Mouse (Mus musculus): Measurements from ENCODE around the gene Ap1g1. TPM values are rescaled to one million over a fixed set of nuclear protein-coding genes. Genes with fewer than 3 reads are reported as not detected.

Gene Ap1g1
- total RNA-seq, 1 experiment from 2014 or later = 62.0 TPM

- ATAC-seq (replicated peaks in 1 of 2; ENCODE audit: insufficient read depth in 1 of 2, low FRiP score in 2 of 2, low TSS enrichment in 1 of 2, low read depth in 1 of 2, poor library complexity in 2 of 2, severe bottlenecking in 2 of 2) = no peak
Measured at GRCm38 (mm10) chr8:109890794-109891585, 112.6 kb downstream of the Ap1g1 start.

GRCm38 (mm10) chr8:109894636-109895035, 116.3 kb downstream of the Ap1g1 start:
- no peak for ATAC-seq (replicated peaks in 1 of 2; ENCODE audit: insufficient read depth in 1 of 2, low FRiP score in 2 of 2, low TSS enrichment in 1 of 2, low read depth in 1 of 2, poor library complexity in 2 of 2, severe bottlenecking in 2 of 2)

DNA sequence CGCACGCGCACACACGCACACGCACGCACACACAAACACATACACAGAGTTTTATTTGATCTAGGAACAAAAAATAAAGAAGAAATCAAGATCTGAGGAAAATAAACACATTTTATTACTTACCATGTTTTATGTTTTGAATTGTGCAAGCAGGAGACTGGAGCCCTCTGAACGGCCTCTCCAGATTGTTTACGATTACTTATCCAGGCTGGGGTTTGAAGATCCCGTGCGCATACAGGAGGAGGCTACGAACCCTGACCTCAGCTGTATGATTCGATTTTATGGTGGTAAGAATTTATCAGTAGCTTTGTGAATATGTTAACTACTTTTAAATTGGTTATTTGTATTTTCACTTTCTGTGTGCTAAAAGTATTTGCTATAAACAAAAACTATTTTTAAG, 117.0 kb downstream of the Ap1g1 start:
- no peak for ATAC-seq (replicated peaks in 1 of 2; ENCODE audit: insufficient read depth in 1 of 2, low FRiP score in 2 of 2, low TSS enrichment in 1 of 2, low read depth in 1 of 2, poor library complexity in 2 of 2, severe bottlenecking in 2 of 2)

DNA sequence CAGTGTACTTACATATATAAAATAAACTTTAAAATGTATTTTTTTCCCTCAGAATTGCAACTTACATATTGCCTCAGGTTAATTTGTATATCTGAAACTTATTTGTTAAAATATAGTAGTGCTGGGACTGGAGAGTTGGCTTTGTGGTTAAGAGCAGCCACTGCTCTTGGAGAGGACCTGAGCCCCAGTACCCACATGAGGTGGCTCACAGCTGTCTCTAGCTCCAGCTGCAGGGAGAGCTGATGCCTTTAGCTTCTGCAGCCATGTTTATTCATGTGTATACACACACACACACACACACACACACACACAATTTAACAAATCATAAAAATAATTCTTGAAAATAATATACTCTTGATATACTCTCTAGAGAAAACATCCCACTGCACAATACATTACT, 124.0 kb downstream of the Ap1g1 start:
- ATAC-seq (replicated peaks in 1 of 2; ENCODE audit: insufficient read depth in 1 of 2, low FRiP score in 2 of 2, low TSS enrichment in 1 of 2, low read depth in 1 of 2, poor library complexity in 2 of 2, severe bottlenecking in 2 of 2) = no peak

DNA sequence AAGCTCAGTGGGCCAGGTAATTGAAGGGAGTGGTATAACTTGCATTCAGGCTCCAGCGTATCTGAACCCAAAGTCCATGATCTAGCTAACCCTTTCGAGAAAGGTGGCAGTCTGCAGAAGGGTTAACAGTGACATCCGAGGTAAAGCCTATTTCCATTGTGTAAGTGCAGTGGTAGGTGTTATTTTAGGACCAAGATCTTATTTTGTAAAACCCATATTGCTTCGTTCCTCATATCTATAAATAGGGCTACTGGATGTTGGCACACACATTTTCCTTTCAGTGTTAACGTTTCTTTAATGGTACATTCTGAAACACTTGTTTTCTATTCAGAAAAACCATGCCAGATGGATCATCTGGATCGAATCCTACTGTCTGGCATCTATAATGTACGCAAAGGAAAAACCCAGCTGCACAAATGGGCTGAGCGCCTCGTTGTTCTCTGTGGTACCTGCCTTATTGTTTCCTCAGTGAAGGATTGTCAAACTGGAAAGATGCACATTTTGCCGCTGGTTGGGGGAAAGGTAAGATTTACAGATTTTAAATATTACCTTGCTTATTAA, 125.6 kb downstream of the Ap1g1 start:
- ATAC-seq (replicated peaks in 1 of 2; ENCODE audit: insufficient read depth in 1 of 2, low FRiP score in 2 of 2, low TSS enrichment in 1 of 2, low read depth in 1 of 2, poor library complexity in 2 of 2, severe bottlenecking in 2 of 2) = no peak

GRCm38 (mm10) chr8:109904928-109905668, 126.7 kb downstream of the Ap1g1 start:
- no peak for ATAC-seq (replicated peaks in 1 of 2; ENCODE audit: insufficient read depth in 1 of 2, low FRiP score in 2 of 2, low TSS enrichment in 1 of 2, low read depth in 1 of 2, poor library complexity in 2 of 2, severe bottlenecking in 2 of 2)

GRCm38 (mm10) chr8:109906907-109907306, 128.6 kb downstream of the Ap1g1 start:
- no peak for ATAC-seq (replicated peaks in 1 of 2; ENCODE audit: insufficient read depth in 1 of 2, low FRiP score in 2 of 2, low TSS enrichment in 1 of 2, low read depth in 1 of 2, poor library complexity in 2 of 2, severe bottlenecking in 2 of 2)

DNA sequence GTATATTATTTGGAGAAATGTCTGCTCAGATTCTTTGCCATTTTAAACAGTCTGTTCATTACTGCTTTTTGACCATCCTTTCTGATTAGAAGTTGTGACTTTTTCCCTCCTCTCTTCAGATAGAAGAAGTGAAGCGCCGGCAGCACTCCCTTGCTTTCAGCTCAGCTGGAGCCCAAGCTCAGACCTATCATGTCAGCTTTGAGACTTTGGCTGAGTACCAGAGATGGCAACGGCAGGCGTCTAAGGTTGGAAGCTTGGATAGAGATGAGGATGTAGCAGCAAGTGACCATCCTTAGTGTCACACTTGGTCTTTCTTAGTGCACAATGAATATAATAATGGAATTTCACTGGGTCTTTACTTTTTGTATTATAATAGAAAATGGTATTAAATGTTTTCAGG, 129.0 kb downstream of the Ap1g1 start:
- no peak for ATAC-seq (replicated peaks in 1 of 2; ENCODE audit: insufficient read depth in 1 of 2, low FRiP score in 2 of 2, low TSS enrichment in 1 of 2, low read depth in 1 of 2, poor library complexity in 2 of 2, severe bottlenecking in 2 of 2)

Other genes starting within 250 kb of the Ap1g1 start
- 53.2 and 58.5 TPM in 2 replicates for gene Dhx38, start 212.7 kb upstream of the Ap1g1 start, total RNA-seq (2017)
- 9.6 and 14.2 TPM in 2 replicates for gene Txnl4b, start 212.7 kb upstream of the Ap1g1 start, total RNA-seq (2017)
- gene Hp, start 199.4 kb upstream of the Ap1g1 start, total RNA-seq (2017) = 26.8 and 110 TPM in 2 replicates
- 17.4 and 17.6 TPM in 2 replicates for gene Dhodh, start 169.9 kb upstream of the Ap1g1 start, total RNA-seq (2017)
- gene Pkd1l3, start 164.0 kb upstream of the Ap1g1 start, total RNA-seq (2017) = 0.55 and 0.94 TPM in 2 replicates
- 87.7 and 109 TPM in 2 replicates for gene Ist1, start 85.3 kb upstream of the Ap1g1 start, total RNA-seq (2017)
- 7.6 and 8.9 TPM in 2 replicates for gene Zfp821, start 73.0 kb upstream of the Ap1g1 start, total RNA-seq (2017)
- 13.3 and 14.1 TPM in 2 replicates for gene Atxn1l, start 40.8 kb upstream of the Ap1g1 start, total RNA-seq (2017)
- 6.3 and 8.4 TPM in 2 replicates for gene Phlpp2, start 90.0 kb downstream of the Ap1g1 start, total RNA-seq (2017)
- not detected in 2 replicates for gene Marveld3, start 183.6 kb downstream of the Ap1g1 start, total RNA-seq (2017)
- not detected in 2 replicates for gene Tat, start 211.9 kb downstream of the Ap1g1 start, total RNA-seq (2017)

Data from hematopoietic stem cell, adult 5-6 weeks (primary cell).